Mouse (Mus musculus): ENCODE measurements around the gene Agk. TPM values are rescaled to one million over a fixed set of nuclear protein-coding genes. Genes with fewer than 3 reads are reported as not detected.

Agk gene
- 10 to 100 TPM; 41.1 to 43.6 TPM for total RNA-seq (2021)
- long read RNA-seq, transcript Agk-201 (16 exons, 2,531 nt) = major isoform, 71 of 93 reads
- long read RNA-seq, partial matches to known transcripts = 6 of 93 reads
- long read RNA-seq, other reads (novel, unspliced or antisense) = 16 of 93 reads

GRCm38 (mm10) chr6:40324897-40325841 lies at the start of gene Agk:
Gene Agk (plus strand): TSS chr6:40325172.
- peak; percentile 66 to 69 for DNase-seq (ENCODE audit: low spot score in 2 of 2)

- no peak for DNase-seq (ENCODE audit: low spot score in 2 of 2)
These were observed 24.3 kb upstream of the Agk start for GRCm38 (mm10) chr6:40300707-40301106.

GRCm38 (mm10) chr6:40303379-40303778 lies 21.6 kb upstream of the Agk start:
- DNase-seq (ENCODE audit: low spot score in 2 of 2) = peak; percentile 63 to 88

- DNase-seq (ENCODE audit: low spot score in 2 of 2) = no peak
These were observed 20.0 kb upstream of the Agk start for GRCm38 (mm10) chr6:40304972-40305371.

GRCm38 (mm10) chr6:40326341-40326740 lies 1.4 kb downstream of the Agk start:
- DNase-seq (ENCODE audit: low spot score in 2 of 2) = no peak

- DNase-seq (ENCODE audit: low spot score in 2 of 2) = no peak
These were observed 8.5 kb downstream of the Agk start for GRCm38 (mm10) chr6:40333497-40333896.

- no peak for DNase-seq (ENCODE audit: low spot score in 2 of 2)
These were observed 12.1 kb downstream of the Agk start for GRCm38 (mm10) chr6:40336735-40337731.

GRCm38 (mm10) chr6:40346959-40347771 lies 22.2 kb downstream of the Agk start:
- DNase-seq (ENCODE audit: low spot score in 2 of 2) = peak; percentile 80 to 88

GRCm38 (mm10) chr6:40347772-40348111 lies 22.8 kb downstream of the Agk start:
- DNase-seq (ENCODE audit: low spot score in 2 of 2) = no peak

GRCm38 (mm10) chr6:40350041-40350440 lies 25.1 kb downstream of the Agk start:
- DNase-seq (ENCODE audit: low spot score in 2 of 2) = no peak

GRCm38 (mm10) chr6:40350856-40351255 lies 25.9 kb downstream of the Agk start:
- no peak for DNase-seq (ENCODE audit: low spot score in 2 of 2)

GRCm38 (mm10) chr6:40353360-40353759 lies 28.4 kb downstream of the Agk start:
- no peak for DNase-seq (ENCODE audit: low spot score in 2 of 2)

- DNase-seq (ENCODE audit: low spot score in 2 of 2) = no peak
These were observed 46.1 kb downstream of the Agk start for GRCm38 (mm10) chr6:40371031-40371430.

- DNase-seq (ENCODE audit: low spot score in 2 of 2) = no peak
These were observed 55.2 kb downstream of the Agk start for GRCm38 (mm10) chr6:40380181-40380580.

- no peak for DNase-seq (ENCODE audit: low spot score in 2 of 2)
These were observed 56.9 kb downstream of the Agk start for GRCm38 (mm10) chr6:40381908-40382307.

- no peak for DNase-seq (ENCODE audit: low spot score in 2 of 2)
These were observed 60.7 kb downstream of the Agk start for GRCm38 (mm10) chr6:40385682-40386081.

- no peak for DNase-seq (ENCODE audit: low spot score in 2 of 2)
These were observed 63.7 kb downstream of the Agk start for GRCm38 (mm10) chr6:40388660-40389059.

GRCm38 (mm10) chr6:40390975-40391374 lies 66.0 kb downstream of the Agk start:
- no peak for DNase-seq (ENCODE audit: low spot score in 2 of 2)

- DNase-seq (ENCODE audit: low spot score in 2 of 2) = peak; percentile 82 to 95
These were observed 68.2 kb downstream of the Agk start for GRCm38 (mm10) chr6:40393213-40393612.

- no peak for DNase-seq (ENCODE audit: low spot score in 2 of 2)
These were observed 77.1 kb downstream of the Agk start for GRCm38 (mm10) chr6:40402031-40402430.
